In the genomic region with DNA sequence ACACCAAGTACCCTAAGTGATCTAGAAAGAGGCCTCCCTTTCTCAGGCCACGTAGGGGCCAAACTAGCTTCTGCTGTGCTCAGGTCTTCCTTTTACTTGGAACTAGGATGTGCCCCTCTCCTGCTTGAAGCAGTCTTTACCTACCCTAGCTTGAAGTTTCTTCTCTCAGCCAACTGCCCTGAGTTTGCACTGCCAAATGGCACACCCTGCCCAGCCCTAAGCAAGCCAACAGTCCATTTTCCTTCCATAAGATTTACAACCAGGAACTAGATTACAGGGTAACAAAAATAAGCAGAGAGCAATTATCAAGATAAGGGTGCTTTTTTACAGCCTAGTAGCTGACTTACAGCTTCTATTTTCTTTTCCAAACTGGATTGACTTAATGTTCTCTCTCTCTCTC, we compare ENCODE assay signal across 16 mouse cellular contexts.
DNase-seq lines count a peak whose midpoint lies in the region; ATAC-seq lines count a peak whose summit lies in the region.
"Had no signal": no experiment of that assay in that cellular context is flagged by ENCODE, and none has a peak within 500 bp of the region (broad histone marks: within the 10 kb centered on the region; RNA-seq: fewer than 3 reads in every experiment).

No protein-coding gene starts in this region.

- H3K36me3 ChIP-seq in hindbrain, embryonic 11.5 days (ENCODE audit: control insufficient read depth, insufficient read depth, low read length): no peaks in the 10 kb centered on the region
- no peaks in the 10 kb centered on the region for H3K36me3 ChIP-seq in hindbrain, embryonic 10.5 days
- no peaks in the 10 kb centered on the region for H3K36me3 ChIP-seq in kidney, embryonic 16.5 days (ENCODE audit: insufficient read depth, low read length)
- H3K36me3 ChIP-seq: embryonic facial prominence, embryonic 12.5 days; lung, embryonic 15.5 days had no signal

- no peak overlapping the region for H3K4me2 ChIP-seq in hindbrain, embryonic 11.5 days (replicated peaks; ENCODE audit: low read depth, low read length)
- H3K4me2 ChIP-seq in kidney, embryonic 16.5 days (replicated peaks; ENCODE audit: low read depth, low read length): no peak overlapping the region
- H3K4me2 ChIP-seq: embryonic facial prominence, embryonic 12.5 days; liver, embryonic 11.5 days; lung, embryonic 15.5 days had no signal

- no peak overlapping the region for H3K9ac ChIP-seq in hindbrain, embryonic 11.5 days (ENCODE audit: low read depth, low read length)
- no peak overlapping the region for H3K9ac ChIP-seq in kidney, embryonic 16.5 days (replicated peaks; ENCODE audit: low read length)
- H3K9ac ChIP-seq: embryonic facial prominence, embryonic 12.5 days; lung, embryonic 15.5 days had no signal

- H3K27ac ChIP-seq in hindbrain, embryonic 11.5 days (ENCODE audit: low read depth, low read length): no peak overlapping the region
- no peak overlapping the region for H3K27ac ChIP-seq in hindbrain, embryonic 10.5 days
- 0 out of 2 replicates have a peak overlapping the region, but pooled peaks have one; percentile 11 for H3K27ac ChIP-seq in kidney, embryonic 16.5 days (ENCODE audit: low read length)
- H3K27ac ChIP-seq: embryonic facial prominence, embryonic 12.5 days; heart, adult 2 months; lung, embryonic 15.5 days had no signal

- no peaks in the 10 kb centered on the region for H3K9me3 ChIP-seq in hindbrain, embryonic 11.5 days (ENCODE audit: control insufficient read depth, low read length)
- no peaks in the 10 kb centered on the region for H3K9me3 ChIP-seq in hindbrain, embryonic 10.5 days
- no peaks in the 10 kb centered on the region for H3K9me3 ChIP-seq in kidney, embryonic 16.5 days (ENCODE audit: low read length)
- H3K9me3 ChIP-seq: embryonic facial prominence, embryonic 12.5 days; lung, embryonic 15.5 days had no signal

- peak; percentile 2 for DNase-seq in hindbrain, embryonic 11.5 days (ENCODE audit: low spot score)
- DNase-seq in hindbrain, embryonic 10.5 days (ENCODE audit: low spot score): no peak
- peak; percentile 32 for DNase-seq in urinary bladder, postnatal 14 days (ENCODE audit: low spot score)
- DNase-seq in urinary bladder, postnatal 10 days (ENCODE audit: low spot score): no peak
- peak; percentile 34 to 38 for DNase-seq in urinary bladder, postnatal 36 days (ENCODE audit: low spot score in 2 of 2)
- no peak for DNase-seq in frontal cortex, postnatal 10 days (ENCODE audit: low spot score in 2 of 2)
- DNase-seq in adipocyte (ENCODE audit: low spot score): no peak
- DNase-seq: gastrocnemius, postnatal 10 days; heart, adult 2 months; right cerebral cortex, adult 18-20 months; spleen, adult 18-20 months; thymus, postnatal 36 days had no signal

- 69% methylated on average over 1 of the region's 1 CpGs for WGBS in hindbrain, embryonic 11.5 days
- WGBS in hindbrain, embryonic 10.5 days: 73% methylated on average over 1 of the region's 1 CpGs
- 47% methylated on average over 1 of the region's 1 CpGs for WGBS in kidney, embryonic 16.5 days

- no peak overlapping the region for H3K4me3 ChIP-seq in hindbrain, embryonic 11.5 days (ENCODE audit: low read depth, low read length)
- H3K4me3 ChIP-seq in hindbrain, embryonic 10.5 days: no peak overlapping the region
- H3K4me3 ChIP-seq in kidney, embryonic 16.5 days (ENCODE audit: low read length): no peak overlapping the region
- H3K4me3 ChIP-seq: embryonic facial prominence, embryonic 12.5 days; heart, adult 2 months; lung, embryonic 15.5 days had no signal

- H3K4me1 ChIP-seq in hindbrain, embryonic 11.5 days (replicated peaks; ENCODE audit: control insufficient read depth, insufficient read depth, low read length): no peaks in the 10 kb centered on the region
- no peaks in the 10 kb centered on the region for H3K4me1 ChIP-seq in hindbrain, embryonic 10.5 days (replicated peaks)
- H3K4me1 ChIP-seq in kidney, embryonic 16.5 days (ENCODE audit: insufficient read depth, low read length): 0 out of 2 replicates have a peak, but pooled peaks cover 8% of the 10 kb centered on the region
- H3K4me1 ChIP-seq: embryonic facial prominence, embryonic 12.5 days; lung, embryonic 15.5 days had no signal

- no peak for ATAC-seq in hindbrain, embryonic 11.5 days (ENCODE audit: low FRiP score)
- ATAC-seq in kidney, embryonic 16.5 days (ENCODE audit: low FRiP score, low TSS enrichment): peak; percentile 33; the same call in 1 of the 2 replicates

- no peaks in the 10 kb centered on the region for H3K27me3 ChIP-seq in hindbrain, embryonic 11.5 days (ENCODE audit: control insufficient read depth, insufficient read depth, low read length)
- no peaks in the 10 kb centered on the region for H3K27me3 ChIP-seq in hindbrain, embryonic 10.5 days (ENCODE audit: insufficient read depth, poor library complexity, severe bottlenecking)
- H3K27me3 ChIP-seq in kidney, embryonic 16.5 days (ENCODE audit: insufficient read depth, low read length): no peaks in the 10 kb centered on the region
- H3K27me3 ChIP-seq: embryonic facial prominence, embryonic 12.5 days; lung, embryonic 15.5 days had no signal

Comparison
In these comparisons a context has a peak if more than half of its experiments do, and no peak if none do; other contexts are left out.
1. DNase-seq: peak in hindbrain, embryonic 11.5 days (single experiment), urinary bladder, postnatal 14 days (single experiment) and urinary bladder, postnatal 36 days (2 of 2); none in hindbrain, embryonic 10.5 days (single experiment), urinary bladder, postnatal 10 days (single experiment), frontal cortex, postnatal 10 days (0 of 2) and adipocyte (single experiment).